Mouse (Mus musculus) CH12.LX (cell line): ENCODE measurements around the gene Itga6.

ENCODE experiments used
- CTCF ChIP-seq, 2 experiments: IDR thresholded peaks in 1 of 2; conservative IDR thresholded peaks in 1 of 2; 2 replicates each; pipeline ENCODE4 v1.5.1; 2011 to 2012; ENCODE audit warnings: low read depth in 2 of 2, low read length in 2 of 2, improper control_type of control experiment in 1 of 2, inconsistent platforms in 1 of 2, mild to moderate bottlenecking in 1 of 2, moderate library complexity in 1 of 2
- E2F4 ChIP-seq: IDR thresholded peaks from 2 replicates; pipeline ENCODE4 v1.6.1; 2011; ENCODE audit warnings: low read depth, low read length, improper control_type of control experiment; ENCODE audit not compliant: insufficient replicate concordance
- EP300 ChIP-seq: IDR thresholded peaks from 2 replicates; pipeline ENCODE4 v1.6.1; 2011; ENCODE audit warnings: low read length, improper control_type of control experiment
- POLR2A ChIP-seq: IDR thresholded peaks from 2 replicates; pipeline ENCODE4 v1.6.1; 2011; ENCODE audit warnings: low read depth, mild to moderate bottlenecking, improper control_type of control experiment, low read length
- USF1 ChIP-seq: IDR thresholded peaks from 2 replicates; pipeline ENCODE4 v1.6.1; 2014; ENCODE audit warnings: low read depth, mild to moderate bottlenecking, inconsistent platforms, low read length, improper control_type of control experiment
- ZC3H11A ChIP-seq: IDR thresholded peaks from 2 replicates; pipeline ENCODE4 v1.6.1; 2012; ENCODE audit warnings: low read depth, mild to moderate bottlenecking, inconsistent platforms, low read length, improper control_type of control experiment

DNA sequence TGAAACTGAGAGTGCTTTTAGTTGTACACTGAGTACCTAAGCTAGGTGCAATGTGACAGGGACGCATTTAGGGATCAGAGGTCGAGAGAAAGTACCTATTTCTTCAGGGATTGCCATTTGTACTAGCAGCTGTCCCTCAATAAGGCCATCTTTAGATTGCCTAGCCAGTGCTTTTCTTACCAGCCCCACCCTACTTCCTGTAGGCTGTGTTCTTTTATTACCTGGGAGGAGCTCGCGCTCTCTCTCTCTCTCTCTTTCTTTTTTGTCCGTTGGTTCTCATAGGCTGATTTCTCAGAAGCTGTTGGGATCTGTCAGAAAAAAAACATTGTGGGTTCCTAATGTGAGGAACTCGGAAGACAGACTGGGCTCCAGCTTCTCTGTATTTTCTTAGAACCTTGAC, 55.4 kb downstream of the Itga6 start:
- TF ChIP-seq CTCF (conservative IDR thresholded peaks at IDR 0.05 in 1 of 2, IDR thresholded peaks at IDR 0.05 in 1 of 2; ENCODE audit: low read depth in 2 of 2, low read length in 2 of 2) (no peak), E2F4 (no peak), USF1 (no peak), EP300 (no peak), ZC3H11A (no peak), POLR2A (no peak)
